Mouse (Mus musculus): ENCODE measurements around the gene Anxa4. TPM values are rescaled to one million over a fixed set of nuclear protein-coding genes. Genes with fewer than 3 reads are reported as not detected.

Gene Anxa4
- polyA plus RNA-seq, 1 experiment from 2014 or later: 7.4 TPM

DNA sequence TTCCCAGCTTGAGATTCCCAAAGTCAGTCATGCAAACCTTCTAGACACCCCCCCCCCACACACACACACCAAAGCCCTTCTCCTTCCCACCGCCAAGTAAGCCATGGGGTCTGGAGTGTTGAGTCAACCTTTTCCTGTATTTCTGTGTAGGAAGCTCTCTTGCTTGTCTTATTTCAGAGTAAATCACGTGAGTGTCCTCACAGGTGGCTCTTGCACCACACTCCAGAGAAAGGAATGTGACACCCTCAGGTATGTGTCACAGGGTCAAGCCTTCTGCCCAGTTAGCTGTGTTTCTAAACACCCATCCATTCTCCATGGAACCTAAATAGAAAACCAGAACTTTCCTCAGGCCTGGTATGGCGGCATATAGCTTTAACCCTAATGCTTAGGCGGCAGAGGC, 24.4 kb downstream of the Anxa4 start:
- Histone ChIP-seq H3K4me1 (replicated peaks) (no peaks in the 10 kb centered on the region), H3K36me3 (no peaks in the 10 kb centered on the region), H3K9me3 (no peaks in the 10 kb centered on the region), H3K4me3 (no peak overlapping the region), H3K27me3 (ENCODE audit: insufficient read depth, poor library complexity, severe bottlenecking) (no peaks in the 10 kb centered on the region), H3K27ac (no peak overlapping the region)
- 86% methylated on average over 4 of the region's 4 CpGs for WGBS
- DNase-seq (ENCODE audit: low spot score): no peak

DNA sequence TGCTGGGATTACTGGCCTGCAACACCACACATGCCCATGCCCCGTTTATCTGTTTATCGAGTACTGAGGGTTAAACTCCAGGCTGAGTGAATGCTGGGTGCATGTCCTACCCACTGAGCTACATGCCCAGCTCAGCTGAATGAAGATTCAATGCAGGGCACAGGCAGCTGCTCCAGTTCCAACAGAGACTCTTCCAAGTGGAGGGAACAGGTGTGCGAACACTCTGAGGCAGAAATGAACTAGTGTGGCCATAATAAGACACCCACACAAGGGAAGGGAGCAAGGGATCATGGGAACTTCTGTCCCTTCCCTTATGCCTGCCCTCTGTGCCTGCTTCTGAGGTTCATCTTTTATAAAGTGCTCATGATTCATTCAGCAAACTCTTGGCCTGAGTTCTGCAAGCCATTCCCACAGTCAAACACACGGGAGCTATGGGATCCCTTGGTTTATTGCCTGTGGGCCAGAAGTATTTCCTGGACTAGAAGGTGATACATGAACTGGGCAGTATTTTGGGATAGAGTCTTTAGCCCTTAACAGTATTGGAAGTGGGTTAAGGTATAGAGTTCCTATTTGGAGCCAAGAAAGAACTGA, 25.1 kb downstream of the Anxa4 start:
- H3K27me3 ChIP-seq (ENCODE audit: insufficient read depth, poor library complexity, severe bottlenecking): no peaks in the 10 kb centered on the region
- H3K27ac ChIP-seq: no peak overlapping the region
- DNase-seq (ENCODE audit: low spot score): no peak
- no peaks in the 10 kb centered on the region for H3K36me3 ChIP-seq
- H3K4me3 ChIP-seq: no peak overlapping the region
- no peaks in the 10 kb centered on the region for H3K9me3 ChIP-seq
- WGBS: 87% methylated on average over 4 of the region's 4 CpGs
- no peaks in the 10 kb centered on the region for H3K4me1 ChIP-seq (replicated peaks)

DNA sequence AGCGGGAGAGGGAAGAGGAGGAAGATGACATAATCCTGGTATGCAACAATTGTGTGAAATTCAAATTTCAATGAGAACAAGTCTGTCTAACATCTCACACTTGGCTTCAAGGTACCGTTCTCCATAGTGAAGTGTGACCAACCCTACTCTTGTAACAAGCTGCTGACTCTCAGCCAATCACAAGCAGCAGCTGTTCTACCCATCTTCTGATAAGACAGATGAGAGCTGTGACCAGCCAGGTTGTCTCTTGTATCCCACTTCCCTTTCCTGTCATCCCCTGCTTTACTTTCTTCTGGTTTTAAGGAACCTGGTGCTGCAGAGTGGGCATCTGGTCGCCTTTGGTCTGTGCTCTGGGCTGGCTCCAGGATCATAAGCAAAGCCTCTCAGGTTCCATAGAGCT, 25.9 kb downstream of the Anxa4 start:
- no peak overlapping the region for H3K4me3 ChIP-seq
- no peaks in the 10 kb centered on the region for H3K9me3 ChIP-seq
- H3K27ac ChIP-seq: no peak overlapping the region
- no peaks in the 10 kb centered on the region for H3K36me3 ChIP-seq
- no peaks in the 10 kb centered on the region for H3K27me3 ChIP-seq (ENCODE audit: insufficient read depth, poor library complexity, severe bottlenecking)
- no peaks in the 10 kb centered on the region for H3K4me1 ChIP-seq (replicated peaks)
- 79% methylated on average over 3 of the region's 3 CpGs for whole genome bisulfite sequencing
- DNase-seq (ENCODE audit: low spot score): no peak

DNA sequence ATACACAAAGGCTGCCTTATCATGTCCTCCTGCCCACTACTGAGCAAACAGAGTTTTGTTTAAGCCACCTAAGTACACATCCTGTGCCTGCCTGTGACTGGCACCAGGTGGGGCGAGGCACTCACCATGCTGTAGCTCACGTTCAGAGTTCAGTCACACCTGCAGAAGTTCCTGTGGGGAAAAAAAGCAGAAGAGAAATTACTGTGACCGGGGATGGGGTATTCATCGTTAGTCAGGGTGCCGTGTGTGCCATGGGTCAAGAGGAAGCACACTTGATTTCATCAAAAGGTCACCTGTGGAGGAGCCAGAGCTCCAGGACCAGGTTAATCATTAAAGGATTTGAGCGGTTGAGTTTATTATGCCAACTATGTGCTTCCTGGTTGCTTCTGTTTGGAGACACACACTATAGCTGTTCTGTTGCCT, 27.7 kb downstream of the Anxa4 start:
- H3K36me3 ChIP-seq: no peaks in the 10 kb centered on the region
- H3K9me3 ChIP-seq: no peaks in the 10 kb centered on the region
- H3K27ac ChIP-seq: no peak overlapping the region
- no peaks in the 10 kb centered on the region for H3K27me3 ChIP-seq (ENCODE audit: insufficient read depth, poor library complexity, severe bottlenecking)
- no peak overlapping the region for H3K4me3 ChIP-seq
- WGBS: 85% methylated on average over 6 of the region's 6 CpGs
- DNase-seq (ENCODE audit: low spot score): no peak
- H3K4me1 ChIP-seq (replicated peaks): no peaks in the 10 kb centered on the region

DNA sequence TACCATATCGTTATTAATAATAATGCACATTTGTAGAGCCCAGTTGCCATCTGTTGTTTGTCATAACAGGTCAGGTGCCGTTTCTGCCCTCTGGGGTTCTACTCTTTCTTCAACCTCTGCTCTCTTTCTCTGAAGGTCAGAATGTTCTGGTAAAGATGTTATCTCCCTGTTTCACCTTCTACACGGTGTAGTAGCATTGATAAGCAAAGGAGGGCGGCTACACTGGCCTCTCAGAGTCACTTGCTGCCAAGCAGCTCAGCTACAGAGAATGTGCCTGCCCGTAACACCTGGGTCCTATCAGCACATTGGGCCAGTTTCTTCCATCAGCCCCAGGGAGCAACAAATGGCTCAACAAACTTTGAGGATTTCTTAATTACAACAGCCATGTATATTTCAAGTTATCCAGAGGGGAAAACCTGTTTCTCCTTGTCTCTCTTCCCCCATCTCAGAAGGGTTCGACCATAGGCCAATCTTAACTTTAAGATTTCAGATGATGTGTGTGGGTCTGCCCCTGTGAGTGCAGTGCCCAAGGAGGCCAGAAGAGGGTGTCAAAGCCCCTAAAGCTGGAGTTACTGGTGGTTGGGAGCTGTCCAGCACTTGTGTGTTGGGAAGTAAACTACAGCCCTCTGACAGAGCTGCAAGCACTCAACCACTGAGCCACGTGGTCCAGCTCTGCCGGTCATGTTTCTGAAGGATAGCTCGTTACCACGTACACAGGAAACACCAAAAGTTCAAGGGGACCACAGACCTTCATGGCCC, 39.1 kb downstream of the Anxa4 start:
- H3K27ac ChIP-seq: no peak overlapping the region
- H3K4me1 ChIP-seq (replicated peaks): no peaks in the 10 kb centered on the region
- no peak overlapping the region for H3K4me3 ChIP-seq
- H3K27me3 ChIP-seq (ENCODE audit: insufficient read depth, poor library complexity, severe bottlenecking): no peaks in the 10 kb centered on the region
- WGBS: 87% methylated on average over 10 of the region's 10 CpGs
- H3K36me3 ChIP-seq: no peaks in the 10 kb centered on the region
- DNase-seq (ENCODE audit: low spot score): no peak
- no peaks in the 10 kb centered on the region for H3K9me3 ChIP-seq

DNA sequence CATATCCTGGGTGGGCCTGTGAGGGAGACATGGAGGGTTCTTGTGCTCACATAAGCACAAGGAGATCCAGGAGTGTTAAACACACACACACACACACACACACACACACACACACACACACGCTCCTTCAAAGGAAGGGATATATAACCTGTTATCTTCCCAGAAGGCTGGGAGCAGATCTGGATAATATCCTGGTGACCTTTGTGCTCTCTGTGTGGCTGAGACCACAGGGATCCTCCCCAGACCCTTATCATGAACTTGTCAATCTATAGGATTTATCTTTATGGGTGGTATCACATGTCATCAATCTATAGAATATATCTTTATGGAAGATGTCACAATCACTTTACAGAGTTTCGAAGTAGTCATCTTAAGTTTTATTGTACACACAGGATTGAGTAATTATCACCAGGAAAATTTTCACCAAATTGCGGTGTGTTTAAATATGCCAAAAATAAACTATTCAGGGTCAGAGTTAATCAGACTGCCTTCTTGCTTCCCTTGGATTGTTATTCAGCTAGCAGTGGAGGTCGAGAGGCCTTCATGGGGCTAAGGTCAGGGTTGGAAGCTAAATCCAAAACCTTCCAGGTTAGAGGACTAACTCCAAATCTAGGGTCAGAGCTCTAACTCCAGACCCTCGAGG, 40.4 kb downstream of the Anxa4 start:
- H3K27ac ChIP-seq: no peak overlapping the region
- no peak overlapping the region for H3K4me3 ChIP-seq
- H3K4me1 ChIP-seq (replicated peaks): no peaks in the 10 kb centered on the region
- no peaks in the 10 kb centered on the region for H3K36me3 ChIP-seq
- WGBS: 84% methylated on average over 5 of the region's 5 CpGs
- H3K27me3 ChIP-seq (ENCODE audit: insufficient read depth, poor library complexity, severe bottlenecking): no peaks in the 10 kb centered on the region
- no peaks in the 10 kb centered on the region for H3K9me3 ChIP-seq
- DNase-seq (ENCODE audit: low spot score): no peak

DNA sequence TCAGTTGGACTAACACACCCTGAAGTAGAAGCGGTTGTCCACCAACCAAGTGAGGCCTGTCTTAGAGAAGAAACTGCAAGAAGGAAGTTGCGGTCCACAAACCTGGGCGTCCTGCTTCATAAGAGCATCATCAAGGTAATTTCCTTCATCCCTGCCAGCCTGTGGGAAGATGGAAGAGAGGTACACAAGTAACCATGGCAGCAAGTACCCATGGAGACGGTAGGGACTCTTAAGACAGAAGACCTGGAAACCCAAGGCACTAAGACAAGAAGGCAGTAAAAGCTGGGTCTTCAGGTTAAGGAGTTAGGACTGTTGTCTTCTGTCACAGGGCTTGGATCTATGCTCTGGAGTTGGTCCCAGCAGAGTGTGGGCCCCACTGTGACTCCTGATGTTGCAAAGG, 42.4 kb downstream of the Anxa4 start:
- no peaks in the 10 kb centered on the region for H3K27me3 ChIP-seq (ENCODE audit: insufficient read depth, poor library complexity, severe bottlenecking)
- H3K4me3 ChIP-seq: no peak overlapping the region
- H3K9me3 ChIP-seq: no peaks in the 10 kb centered on the region
- H3K27ac ChIP-seq: no peak overlapping the region
- H3K36me3 ChIP-seq: no peaks in the 10 kb centered on the region
- no peak for DNase-seq (ENCODE audit: low spot score)
- no peaks in the 10 kb centered on the region for H3K4me1 ChIP-seq (replicated peaks)
- WGBS: 91% methylated on average over 4 of the region's 4 CpGs

DNA sequence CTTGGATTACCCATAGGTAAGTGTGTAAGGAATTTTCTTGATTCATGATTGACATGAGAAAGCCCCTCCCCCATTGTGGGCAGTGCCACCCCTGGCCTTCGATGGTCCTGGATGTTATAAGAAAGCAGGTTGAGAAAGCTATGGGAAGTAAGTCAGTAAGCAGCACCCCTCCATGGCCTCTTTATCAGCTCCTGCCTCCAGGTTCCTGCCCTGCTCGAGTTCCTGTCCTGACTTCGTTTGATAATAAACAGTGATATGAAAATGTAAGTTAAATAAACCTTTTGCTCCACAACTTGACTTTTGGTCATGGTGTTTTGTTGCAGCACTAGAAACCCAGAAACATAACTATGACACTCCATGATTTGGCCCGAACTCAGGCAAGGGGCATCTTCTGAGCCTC, 43.6 kb downstream of the Anxa4 start:
- H3K27ac ChIP-seq: no peak overlapping the region
- H3K4me3 ChIP-seq: no peak overlapping the region
- DNase-seq (ENCODE audit: low spot score): no peak
- H3K27me3 ChIP-seq (ENCODE audit: insufficient read depth, poor library complexity, severe bottlenecking): no peaks in the 10 kb centered on the region
- no peaks in the 10 kb centered on the region for H3K9me3 ChIP-seq
- 87% methylated on average over 4 of the region's 4 CpGs for WGBS
- no peaks in the 10 kb centered on the region for H3K36me3 ChIP-seq
- H3K4me1 ChIP-seq (replicated peaks): no peaks in the 10 kb centered on the region

DNA sequence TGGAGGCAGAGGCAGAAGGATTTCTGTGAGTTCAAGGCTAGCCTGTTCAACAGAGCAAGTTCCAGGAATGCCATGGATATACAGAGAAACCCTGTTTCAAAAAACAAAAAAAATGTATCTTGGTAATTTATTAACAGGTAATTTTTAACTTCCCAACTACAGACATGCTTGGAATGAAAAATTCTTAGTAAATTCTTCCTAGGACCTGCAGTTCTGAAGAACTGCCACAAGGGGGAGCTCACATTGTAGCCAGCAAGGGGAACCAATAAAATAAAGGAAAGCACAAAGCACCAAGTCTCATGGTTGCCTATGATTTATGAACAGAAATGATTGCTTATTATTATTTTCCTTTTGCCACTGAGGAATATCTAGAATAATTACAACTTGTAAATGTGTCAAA, 46.2 kb downstream of the Anxa4 start:
- DNase-seq (ENCODE audit: low spot score): peak; percentile 18
- Histone ChIP-seq H3K9me3 (no peaks in the 10 kb centered on the region), H3K27me3 (ENCODE audit: insufficient read depth, poor library complexity, severe bottlenecking) (no peaks in the 10 kb centered on the region)

DNA sequence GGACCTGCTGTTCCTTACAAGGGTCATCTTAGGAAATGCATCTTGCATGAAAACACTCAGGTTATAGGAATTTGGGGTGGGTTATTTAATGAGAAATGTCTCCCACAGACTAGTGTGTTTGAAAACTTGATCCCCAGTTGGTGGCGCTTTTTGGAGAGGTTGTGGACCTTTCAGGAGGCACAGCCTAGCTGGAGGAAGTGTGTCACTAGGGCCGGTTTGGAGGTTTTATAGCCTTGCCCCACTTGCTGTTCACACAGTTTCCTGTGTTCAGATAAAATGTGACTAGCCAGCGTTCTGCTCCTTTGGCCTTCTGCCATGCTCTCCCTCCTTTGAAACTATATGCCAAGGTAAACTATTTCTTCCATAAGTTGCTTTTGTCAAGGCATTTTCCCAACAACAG, 52.7 kb downstream of the Anxa4 start:
- H3K27ac ChIP-seq: no peak overlapping the region
- no peaks in the 10 kb centered on the region for H3K4me1 ChIP-seq (replicated peaks)
- H3K27me3 ChIP-seq (ENCODE audit: insufficient read depth, poor library complexity, severe bottlenecking): no peaks in the 10 kb centered on the region
- DNase-seq (ENCODE audit: low spot score): no peak
- no peak overlapping the region for H3K4me3 ChIP-seq
- no peaks in the 10 kb centered on the region for H3K36me3 ChIP-seq
- 41% methylated on average over 3 of the region's 3 CpGs for WGBS
- no peaks in the 10 kb centered on the region for H3K9me3 ChIP-seq

More for the DNA sequence above, 46.2 kb downstream of the Anxa4 start:
- no peaks in the 10 kb centered on the region for H3K4me1 ChIP-seq (replicated peaks)
- H3K36me3 ChIP-seq: no peaks in the 10 kb centered on the region
- H3K27ac ChIP-seq: no peak overlapping the region
- no peak overlapping the region for H3K4me3 ChIP-seq

DNA sequence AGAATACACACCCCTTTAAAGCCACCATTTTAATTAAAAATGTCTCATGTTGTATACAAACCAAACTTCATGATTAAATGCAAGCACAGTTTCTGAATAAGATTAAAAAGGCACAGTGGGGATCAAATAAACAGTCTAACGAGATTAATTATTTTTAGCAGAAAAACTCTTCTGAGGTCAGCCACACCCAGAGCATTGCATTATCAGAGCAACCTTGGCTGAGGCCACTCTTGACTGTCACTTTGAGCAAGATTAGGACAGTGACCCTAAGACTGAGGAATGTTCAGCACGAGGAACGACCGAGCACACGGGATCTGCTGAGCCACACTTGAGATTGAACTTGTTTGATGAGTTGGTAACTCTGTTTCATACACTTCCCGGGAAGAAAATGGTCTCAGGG, 56.6 kb downstream of the Anxa4 start:
- Histone ChIP-seq H3K9me3 (no peaks in the 10 kb centered on the region), H3K36me3 (no peaks in the 10 kb centered on the region), H3K27ac (no peak overlapping the region), H3K4me1 (replicated peaks) (peaks cover 17% of the 10 kb centered on the region), H3K4me3 (no peak overlapping the region), H3K27me3 (ENCODE audit: insufficient read depth, poor library complexity, severe bottlenecking) (no peaks in the 10 kb centered on the region)
- 82% methylated on average over 6 of the region's 6 CpGs for WGBS
- no peak for DNase-seq (ENCODE audit: low spot score)

DNA sequence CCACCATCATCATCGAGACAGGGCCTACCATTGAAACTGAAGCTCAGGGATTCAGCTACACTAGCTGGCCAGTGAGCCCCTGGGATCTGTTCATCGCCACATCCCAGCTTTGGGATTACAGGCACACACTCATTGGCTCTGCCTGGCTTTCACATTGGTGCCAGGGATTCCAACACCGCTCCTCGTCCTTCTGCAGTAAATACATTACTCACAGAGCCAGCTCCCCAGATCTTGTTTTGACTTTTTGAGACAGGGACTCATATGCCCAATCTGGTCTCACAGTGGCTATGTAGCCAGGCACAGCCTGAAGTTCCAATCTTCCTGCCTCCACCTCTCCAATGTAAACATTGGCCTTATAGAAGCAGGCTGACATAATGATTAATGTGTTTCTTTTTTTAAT, 57.1 kb downstream of the Anxa4 start:
- no peaks in the 10 kb centered on the region for H3K36me3 ChIP-seq
- no peak for DNase-seq (ENCODE audit: low spot score)
- H3K4me1 ChIP-seq (replicated peaks): peaks cover 21% of the 10 kb centered on the region
- H3K27me3 ChIP-seq (ENCODE audit: insufficient read depth, poor library complexity, severe bottlenecking): no peaks in the 10 kb centered on the region
- H3K4me3 ChIP-seq: no peak overlapping the region
- WGBS: 92% methylated on average over 4 of the region's 4 CpGs
- no peaks in the 10 kb centered on the region for H3K9me3 ChIP-seq
- H3K27ac ChIP-seq: no peak overlapping the region

DNA sequence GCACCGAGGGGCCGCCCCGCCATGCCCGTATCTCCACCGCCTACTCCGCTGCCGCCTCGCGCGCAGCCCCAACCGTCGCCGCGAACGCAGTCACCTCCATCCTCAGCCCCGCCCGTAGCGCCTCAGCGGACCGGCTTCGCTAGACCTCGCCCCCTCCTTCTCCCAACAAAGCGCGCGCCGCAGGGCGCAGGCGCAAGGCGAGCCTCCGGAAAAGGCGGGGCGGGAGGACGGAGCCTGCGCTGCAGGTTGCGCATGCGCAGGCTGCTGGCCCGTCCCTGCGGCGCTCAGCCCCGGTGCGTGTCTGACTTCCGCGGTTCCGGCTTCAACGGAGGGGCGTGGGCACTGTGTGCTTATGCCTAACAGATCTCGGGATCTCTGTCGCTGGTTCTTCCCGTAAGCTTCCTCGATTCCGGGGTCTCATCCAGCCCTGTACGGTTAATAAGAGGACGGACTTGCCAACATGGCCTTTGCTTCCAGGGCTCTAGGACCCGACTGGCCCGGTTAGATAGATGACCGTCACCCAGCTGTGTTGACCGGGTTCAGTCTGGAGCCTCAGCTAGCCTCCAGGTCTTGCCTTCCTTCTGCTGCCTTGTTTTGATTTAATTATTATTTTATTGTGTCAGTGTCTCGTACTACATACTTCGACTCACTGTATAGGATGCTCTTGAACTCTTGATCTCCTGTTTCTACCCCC, 60.1 kb downstream of the Anxa4 start, which contains the start of gene Gmcl1:
Gene Gmcl1, minus strand, starts transcription at position 201 of the 694 bp plus-strand sequence.
- Histone ChIP-seq H3K4me1 (replicated peaks) (peaks cover 28% of the 10 kb centered on the region), H3K27me3 (ENCODE audit: insufficient read depth, poor library complexity, severe bottlenecking) (no peaks in the 10 kb centered on the region), H3K4me3 (peak within 1 kb of the TSS; percentile 81), H3K36me3 (no peaks in the 10 kb centered on the region), H3K9me3 (no peaks in the 10 kb centered on the region), H3K27ac (peak within 1 kb of the TSS; percentile 94)
- WGBS: under 1% methylated on average over 53 of the region's 59 CpGs
- peak; percentile 96 for DNase-seq (ENCODE audit: low spot score)
